Mouse (Mus musculus): ENCODE data around the gene Klf7.
"Not testable (repeated sequence)": the region's sequence is repeated elsewhere in the genome, so short reads cannot be mapped to it uniquely, and the experiment has no call there.

Gene Klf7

DNA sequence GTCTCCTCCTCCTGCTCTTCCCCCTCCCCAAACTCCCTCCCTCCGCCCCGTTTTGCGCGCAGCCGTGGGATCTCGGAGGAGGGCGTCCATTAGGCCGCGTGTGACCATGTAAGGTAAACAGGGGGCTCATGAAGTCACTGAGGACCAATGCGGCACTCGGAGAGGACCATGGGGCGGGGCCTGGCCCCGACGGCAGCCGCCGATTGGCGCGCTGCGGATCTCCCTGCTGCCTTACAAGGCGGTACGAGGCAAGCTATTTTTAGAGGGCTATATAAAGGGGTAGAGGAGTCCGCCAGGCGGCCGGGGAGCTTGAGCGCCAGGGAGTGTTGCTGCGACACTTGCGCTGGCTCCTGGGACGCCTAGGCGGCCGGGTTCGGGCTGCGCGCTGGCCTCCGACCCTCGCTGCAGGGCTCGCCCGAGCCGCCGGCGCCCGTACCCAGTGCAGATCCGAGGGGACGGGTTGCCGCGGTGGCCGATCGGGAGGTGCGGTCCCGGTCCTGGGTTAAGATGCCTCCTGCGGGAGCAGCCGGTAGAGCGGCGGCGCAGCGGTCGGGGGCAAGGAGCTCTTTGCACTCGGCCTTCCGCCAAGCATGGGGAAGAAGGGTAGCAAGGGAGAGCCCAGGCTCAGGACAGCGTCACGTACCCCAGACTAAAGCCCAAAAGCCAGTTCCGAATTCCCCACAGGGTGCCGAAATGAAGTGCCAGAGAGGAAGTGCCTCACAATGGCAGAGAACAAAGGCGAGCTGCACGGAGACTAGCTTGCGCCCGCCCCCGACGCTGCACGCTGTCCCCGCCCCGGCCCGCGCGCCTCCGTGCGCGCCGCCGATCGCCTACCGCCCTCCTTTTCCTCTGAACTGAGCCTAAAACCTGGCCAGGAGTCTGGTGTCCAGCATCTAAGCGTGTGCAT, at the start of gene Klf7:
Gene Klf7, minus strand, starts transcription at position 724 of the 907 bp plus-strand sequence.
- peak; percentile 99 for DNase-seq

DNA sequence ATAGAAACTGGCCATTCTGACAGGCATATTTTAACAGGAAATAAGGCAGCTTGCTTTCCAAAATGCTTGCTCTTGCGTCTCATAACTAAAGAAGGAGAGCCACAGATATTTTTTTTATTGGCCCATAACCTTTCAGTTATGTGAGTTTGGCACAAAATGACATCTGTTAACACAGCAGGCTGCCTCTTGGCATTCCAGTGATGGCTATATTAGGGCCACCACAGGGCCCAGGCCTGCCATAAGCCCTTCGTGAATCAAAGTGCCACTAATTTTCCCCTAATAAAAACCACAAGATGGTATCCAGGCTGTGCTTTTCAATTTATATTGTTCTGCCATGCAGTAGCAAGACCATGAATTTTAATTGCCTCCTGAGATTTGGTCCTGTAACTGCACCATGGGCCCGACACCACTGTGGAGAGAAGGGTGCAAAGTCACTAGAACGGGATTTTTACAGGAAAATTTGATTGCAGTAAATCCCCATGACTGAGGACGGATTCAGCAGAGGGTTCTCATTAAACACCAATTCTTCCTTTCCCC, 42.5 kb upstream of the Klf7 start:
- DNase-seq: no peak

DNA sequence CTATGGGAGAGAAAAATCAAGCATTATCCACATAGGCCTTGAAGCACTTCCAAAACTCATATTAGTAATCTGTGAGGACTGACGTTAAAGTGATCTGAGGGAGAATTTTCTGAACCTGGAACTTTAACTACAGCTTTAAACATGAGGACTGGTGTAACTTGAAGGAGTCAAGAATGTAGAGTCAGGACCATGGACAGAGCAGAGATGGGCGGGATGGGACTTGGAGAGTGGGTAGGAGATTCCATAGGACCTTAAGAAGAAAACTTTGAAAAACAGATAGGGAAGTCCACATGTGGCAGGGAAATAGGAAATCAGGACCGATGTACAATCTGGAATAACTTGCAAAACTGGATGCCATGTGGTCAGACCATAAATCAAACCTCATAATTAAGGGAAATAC, 36.7 kb upstream of the Klf7 start:
- DNase-seq: no peak

DNA sequence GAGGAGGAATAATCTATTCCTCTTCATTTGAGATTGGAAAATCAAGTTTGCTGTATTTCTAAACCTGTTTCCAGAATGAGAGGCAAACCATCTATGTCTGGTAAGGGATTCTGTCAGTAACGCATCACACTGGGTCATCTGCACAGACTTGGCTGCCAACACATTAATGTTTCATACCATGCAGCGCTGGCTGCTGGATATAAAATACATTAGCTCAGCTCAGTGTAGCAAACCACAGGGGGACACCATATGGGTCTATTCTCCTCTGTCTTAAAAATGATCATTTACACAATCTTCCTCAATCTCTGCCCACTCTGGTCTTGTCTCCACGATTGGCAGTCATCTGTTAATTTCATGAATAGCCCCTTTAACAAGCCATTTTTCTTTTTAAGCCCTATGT, 27.1 kb upstream of the Klf7 start:
- no peak for DNase-seq

DNA sequence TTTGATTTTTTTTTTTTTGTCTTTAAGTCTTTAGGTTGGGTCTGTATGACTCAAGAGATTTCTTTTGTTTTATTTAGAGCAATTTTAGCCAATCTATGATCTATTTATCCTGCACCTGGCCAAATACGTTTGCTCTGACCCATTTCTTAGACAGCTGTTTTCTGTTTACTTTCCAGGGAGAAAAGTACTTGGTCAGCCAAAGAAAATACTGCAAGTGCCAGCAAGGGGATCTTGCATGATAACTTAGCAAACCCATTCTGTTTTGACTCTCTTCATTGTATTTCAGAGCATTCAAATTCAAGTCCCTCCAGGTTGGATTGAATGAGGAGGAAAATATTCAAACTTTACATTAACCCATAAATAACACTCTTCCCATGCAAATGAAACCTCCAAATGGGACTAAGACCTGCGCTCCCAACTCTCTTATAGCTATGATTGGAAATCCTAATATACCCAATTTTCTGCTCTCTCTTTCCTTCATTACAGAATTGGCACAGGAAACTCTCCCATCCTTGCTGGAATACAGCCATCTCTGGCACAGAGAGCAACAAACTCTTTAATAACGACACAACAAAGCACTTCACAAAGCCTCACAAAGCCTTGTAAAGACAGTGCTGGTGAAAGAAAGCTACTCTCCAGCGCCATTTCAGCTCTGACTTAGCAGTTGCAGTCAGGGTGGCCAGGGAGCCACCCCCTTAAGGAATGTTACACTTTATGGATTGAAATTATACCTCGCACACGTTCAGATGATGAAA, 20.8 kb upstream of the Klf7 start:
- no peak for DNase-seq

DNA sequence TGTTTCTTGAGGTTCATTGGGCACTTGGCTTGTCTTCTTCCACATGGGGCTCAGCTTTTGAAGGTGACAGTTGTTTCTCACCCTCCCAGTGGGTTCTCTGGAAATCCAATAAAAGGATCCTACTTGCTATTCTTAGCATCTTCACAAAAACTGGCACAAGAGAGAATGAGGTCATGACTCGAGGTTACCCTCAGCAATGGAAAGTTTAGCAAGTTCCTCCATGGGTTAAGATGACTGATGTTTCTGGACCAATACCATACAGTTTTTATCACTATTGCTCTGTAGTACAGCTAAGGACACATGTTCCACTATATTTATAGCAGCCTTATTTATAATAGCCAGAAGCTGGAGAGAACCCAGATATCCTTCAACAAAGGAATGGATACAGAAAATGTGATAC, 12.4 kb upstream of the Klf7 start:
- no peak for DNase-seq

DNA sequence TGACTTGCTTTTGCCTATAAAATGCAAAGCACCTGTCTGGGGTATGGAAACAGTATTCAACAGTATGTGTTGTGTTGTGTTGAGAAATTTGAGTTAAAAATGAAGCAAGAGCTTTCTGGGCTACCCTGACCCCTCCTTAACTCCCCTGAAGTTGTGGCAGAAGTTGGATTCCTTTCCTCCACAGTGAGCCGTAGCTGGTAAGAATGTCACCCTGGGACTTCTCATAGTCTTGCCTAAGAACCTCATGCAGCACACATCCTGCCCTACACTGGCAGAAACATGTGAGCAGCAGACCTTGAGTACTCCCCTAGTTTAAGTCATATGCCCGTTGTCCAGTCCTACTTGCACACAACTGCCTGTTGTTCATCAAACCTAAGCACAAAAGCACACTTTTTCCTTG, 4.7 kb upstream of the Klf7 start:
- no peak for DNase-seq

DNA sequence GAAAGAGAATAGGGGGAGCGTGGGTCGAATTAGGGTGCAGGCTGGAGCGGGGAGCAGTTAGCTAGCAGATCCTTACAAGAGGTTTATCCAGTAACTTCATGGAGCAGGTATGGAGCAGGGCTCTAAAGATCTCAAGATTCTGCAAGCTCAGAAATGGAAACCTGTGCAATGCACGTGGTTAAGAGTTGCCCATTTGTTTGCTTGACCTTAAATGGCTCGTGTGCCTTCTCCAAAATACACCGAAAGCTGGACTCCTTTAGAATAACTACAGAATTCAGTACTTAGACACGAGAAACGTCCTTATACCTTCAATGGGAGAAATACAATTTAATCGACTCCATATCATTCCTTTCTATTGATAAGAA, 366 bp upstream of the Klf7 start:
- DNase-seq: no peak

DNA sequence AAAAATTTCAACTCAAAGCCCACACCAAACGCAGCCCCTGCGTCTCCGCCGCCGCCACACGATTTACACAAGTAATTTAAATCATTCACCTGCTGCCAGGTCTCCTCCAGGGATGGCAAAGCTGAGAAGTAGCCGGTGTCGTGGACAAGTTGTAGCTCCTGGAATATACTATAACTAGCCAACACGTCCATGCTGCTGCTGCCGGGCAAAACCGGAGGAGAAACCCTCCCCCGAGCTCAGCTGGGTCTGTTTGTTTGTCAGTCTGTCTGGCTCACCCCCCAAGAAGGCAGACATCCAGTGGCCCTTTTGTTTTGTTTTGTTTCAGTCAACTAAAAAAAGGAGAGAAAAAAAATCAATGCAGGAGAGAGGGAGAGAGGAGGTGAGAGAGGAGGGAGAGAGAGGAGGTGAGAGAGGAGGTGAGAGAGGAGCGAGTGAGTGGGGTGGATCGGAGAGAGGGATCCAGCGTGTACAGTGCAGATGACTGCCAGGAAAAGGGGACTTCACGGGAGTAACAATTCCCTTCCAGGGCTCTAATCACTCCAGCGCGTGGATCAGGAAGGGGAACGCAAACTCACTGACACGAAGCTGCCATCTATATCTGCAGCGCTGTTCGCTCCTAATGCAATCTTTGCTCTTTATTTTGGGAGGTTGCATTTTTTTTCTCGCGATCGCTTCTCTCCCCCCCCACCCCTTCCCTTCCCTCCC, 1.1 kb downstream of the Klf7 start:
- DNase-seq: peak; percentile 51

DNA sequence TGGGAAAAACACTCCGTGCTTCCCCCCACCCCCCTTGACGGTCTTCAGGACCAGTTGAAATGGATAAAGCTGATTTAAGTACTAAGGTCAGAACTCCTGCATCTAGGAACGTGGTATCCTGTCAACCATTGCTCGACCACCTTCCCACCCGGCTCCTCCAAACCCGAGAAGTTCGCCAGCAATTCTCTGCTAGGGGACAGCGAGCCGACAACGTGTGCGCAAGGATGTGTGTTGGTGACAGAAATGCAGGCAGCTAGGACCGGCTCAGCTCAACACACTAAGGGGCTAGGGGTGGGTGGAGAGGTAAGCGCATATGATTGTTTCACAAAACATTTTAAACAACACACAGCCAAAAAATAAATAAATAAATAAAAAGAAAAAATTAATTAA, 1.7 kb downstream of the Klf7 start:
- DNase-seq: no peak

DNA sequence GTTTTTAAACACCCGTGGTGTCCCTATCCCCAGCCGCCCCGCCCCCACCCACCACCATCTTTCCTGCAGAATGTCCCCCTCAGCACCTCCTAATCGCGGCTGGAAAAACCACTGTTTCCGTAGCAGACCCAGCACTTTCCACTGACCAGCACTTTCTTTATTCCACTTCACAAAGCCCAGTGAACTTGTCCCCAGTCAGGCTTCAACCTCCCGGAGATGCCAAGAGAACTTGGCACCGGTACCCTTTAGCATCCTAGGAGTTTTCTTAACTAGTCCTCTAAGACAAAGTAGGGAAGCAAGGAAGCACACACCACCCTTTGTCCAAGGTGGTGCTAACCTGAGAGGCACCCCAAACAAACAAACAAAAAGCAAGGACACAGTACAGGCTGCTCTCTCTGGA, 2.2 kb downstream of the Klf7 start:
- no peak for DNase-seq

DNA sequence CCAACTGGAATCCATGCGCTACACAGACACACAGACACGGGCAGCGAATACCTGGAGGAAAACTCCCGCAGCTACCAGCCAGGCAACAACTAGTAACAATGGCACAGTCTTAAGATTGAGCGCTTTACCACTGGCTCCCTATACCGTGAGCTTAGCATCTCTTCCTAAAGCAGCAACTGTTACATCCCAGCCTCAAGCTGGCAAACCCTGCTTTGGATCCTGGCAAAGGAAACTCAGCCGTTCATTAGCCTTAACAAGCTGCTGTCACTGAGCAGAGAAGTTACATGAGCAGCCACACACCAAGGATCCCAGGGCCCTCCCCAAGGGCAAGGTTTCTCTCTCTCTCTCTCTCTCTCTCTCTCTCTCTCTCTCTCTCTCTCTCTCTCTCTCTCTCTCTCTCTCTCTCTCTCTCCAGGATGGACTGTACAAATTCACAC, 2.7 kb downstream of the Klf7 start:
- peak; percentile 27 for DNase-seq

DNA sequence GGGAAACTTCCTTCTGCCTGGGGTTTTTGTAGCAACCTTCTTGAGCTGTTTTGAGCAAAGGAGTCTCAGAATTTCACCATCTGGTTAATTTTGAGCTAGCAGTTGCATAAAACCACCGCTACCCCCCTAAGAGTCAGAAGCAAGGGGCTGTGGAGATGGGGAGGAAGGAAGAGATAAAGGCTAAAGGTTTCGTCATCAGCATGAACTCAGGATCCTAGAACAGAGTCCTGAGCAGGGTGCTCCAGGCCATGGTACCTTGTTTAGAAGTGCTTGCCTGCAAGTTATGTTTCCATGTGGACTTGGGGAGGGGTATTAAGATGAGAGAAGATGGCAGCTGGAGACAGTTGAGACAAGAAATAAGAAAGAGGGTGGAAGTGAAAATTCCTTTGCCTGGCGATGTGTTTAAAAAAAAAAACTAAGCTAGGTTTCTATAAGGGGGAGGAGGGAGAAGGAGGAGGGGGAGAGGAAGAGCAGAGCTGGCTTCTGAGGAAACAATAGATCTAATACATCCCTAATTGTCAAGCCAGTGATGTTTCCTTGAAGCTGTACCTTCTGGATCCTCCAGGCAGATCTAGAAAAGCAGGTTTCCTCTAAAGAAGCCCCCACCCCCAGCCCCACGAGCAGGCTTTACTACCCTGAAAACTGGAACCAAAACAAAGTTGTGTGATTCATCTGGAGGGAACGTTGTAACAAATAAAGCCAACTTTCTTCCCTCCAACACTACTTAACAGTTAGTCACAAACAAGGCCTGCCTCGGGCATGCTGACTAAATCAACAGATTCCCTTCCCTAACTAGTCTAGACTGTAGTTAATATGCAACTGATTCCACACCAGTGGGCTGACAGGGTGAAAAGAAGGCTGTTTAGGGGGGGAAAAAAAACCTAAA, 3.6 kb downstream of the Klf7 start:
- peak; percentile 40 for DNase-seq

DNA sequence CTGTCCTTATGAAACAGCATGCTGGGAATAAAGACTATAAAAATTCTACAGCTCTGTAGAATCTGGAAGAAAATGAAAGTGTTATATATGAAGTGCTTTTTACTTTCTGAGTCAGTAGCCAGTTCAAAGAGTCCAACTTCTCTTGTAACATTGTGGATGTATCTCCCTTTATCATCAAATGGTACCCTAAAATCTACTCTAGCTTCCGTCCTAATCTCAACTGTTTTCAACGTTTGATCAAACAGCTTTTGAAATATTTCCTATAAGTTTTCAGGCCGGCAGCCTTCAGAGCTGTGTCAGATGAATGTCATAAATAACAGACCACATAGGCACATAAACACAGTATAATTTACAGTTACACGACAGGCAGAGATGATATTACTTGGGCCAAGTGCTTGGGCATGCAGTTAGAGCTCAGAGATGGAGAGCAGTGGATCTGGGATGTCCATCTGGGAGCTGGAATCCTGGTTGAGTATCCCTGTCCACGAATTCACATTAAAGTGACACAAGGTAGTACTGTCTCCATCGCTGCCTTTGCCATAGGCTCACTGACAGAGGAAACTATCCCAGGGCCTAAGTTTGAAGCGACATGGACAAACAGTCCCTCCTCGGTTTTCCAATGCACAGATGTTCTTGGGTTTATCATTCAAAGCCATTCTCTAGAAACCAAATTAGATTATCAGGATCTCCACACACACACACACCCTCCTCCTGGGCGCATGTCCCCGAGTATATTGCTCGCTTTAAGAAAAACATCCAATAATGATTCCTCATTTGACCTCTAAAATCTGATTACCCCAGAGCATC, 4.4 kb downstream of the Klf7 start:
- DNase-seq: no peak

DNA sequence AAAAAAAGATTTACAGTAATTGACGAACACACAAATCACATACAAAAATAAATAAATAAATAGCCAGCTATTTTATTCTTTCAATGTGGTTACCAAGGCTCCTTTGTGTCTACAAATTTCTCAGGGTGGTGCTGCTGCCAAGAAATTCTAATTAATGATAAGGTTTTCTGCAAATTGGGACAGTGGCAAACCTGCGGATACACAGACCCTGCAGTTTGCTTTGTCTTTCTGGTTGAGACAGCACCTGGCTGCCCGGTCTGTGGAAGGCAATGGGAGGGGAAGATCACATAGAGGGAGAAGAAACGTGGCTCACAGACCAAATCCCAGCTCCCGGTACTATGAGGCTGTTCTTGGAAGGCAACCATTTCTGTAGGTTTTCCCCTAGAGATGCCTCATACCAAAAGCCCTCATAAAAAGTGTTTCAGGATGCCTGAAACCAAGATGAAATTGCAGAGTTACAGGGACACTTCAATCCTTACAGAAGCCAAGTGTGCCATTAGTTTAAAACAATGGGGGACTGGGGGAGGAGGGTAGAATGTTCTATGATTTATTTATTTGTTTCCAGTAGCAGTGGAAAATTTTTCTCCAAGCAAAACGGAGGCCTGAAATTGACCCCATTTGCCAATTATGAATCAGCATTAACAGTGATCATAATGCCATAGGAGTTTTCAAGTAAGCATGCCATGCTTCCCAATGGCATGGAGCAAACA, 5.2 kb downstream of the Klf7 start:
- no peak for DNase-seq

DNA sequence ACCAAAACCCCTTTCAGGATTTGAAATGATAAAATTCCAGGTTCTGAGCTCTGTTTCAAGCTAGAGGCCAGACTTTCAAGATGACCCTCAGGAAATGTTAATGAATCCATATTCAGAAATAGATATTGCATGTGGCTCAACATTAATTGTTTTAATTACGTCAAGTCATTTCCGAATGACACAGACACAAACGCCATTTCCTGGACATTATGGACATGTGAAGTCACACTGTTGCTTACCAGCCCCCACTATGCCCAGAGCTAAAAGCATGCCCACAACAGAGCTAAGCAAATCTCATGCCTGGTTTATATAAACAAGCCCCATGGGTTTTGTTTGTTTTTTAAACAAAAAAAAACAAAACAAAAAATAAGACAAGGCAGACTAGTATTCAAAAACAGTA, 7.5 kb downstream of the Klf7 start:
- DNase-seq: no peak

DNA sequence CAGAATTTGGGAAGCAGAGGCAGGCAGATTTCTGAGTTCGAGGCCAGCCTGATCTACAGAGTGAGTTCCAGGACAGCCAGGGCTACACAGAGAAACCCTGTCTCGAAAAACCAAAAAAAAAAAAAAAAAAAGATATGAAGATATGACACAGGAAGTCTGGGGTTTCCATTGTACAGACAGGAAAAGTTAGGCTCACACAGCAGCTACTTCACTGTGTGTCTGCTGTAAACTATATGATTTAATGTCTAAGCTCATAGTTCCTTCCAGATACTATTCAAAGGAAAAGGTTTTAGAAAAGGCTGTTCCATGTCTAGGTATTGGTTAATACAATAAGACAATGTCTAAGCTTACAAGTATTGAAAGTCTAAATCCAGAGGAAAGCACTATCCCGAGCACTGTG, 13.4 kb downstream of the Klf7 start:
- not testable (repeated sequence) for DNase-seq

DNA sequence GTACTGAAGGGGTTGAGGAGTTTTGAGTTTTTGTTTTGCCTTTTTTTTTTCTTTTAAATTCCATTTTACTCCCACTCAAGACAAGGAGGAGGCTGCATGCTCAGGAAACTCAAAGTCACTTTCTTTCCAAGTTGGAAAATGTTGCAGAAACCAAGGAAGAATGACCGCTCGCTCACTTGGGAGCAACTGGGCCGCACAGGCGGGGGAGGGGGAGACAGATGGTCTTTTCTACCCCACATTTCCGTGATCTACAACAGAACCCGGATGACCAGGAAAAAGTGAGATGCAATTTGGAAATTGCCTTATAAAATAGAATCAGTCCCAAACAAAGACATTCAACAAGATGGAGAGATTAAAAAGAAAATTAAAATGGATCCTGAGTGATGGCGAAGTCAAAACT, 14.6 kb downstream of the Klf7 start:
- DNase-seq: no peak

DNA sequence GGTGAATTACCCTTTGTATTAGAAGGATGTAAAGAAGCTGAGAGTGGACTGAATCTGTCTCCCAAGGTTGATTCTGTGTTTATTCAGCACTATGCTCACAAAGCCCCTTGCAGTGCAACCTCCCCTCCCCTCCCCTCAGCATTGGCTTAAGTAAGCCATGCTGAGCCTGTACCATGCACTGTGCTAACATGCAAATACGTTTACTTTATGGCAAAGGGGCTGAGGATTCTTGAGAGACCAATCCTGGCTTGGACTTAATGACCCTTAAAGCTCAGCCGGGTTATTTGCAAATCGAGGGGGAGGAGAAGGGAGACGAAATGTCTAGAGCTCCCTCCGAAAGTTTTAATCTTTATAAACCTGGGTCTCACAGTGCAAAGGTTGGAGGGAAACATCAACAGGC, 16.0 kb downstream of the Klf7 start:
- no peak for DNase-seq

DNA sequence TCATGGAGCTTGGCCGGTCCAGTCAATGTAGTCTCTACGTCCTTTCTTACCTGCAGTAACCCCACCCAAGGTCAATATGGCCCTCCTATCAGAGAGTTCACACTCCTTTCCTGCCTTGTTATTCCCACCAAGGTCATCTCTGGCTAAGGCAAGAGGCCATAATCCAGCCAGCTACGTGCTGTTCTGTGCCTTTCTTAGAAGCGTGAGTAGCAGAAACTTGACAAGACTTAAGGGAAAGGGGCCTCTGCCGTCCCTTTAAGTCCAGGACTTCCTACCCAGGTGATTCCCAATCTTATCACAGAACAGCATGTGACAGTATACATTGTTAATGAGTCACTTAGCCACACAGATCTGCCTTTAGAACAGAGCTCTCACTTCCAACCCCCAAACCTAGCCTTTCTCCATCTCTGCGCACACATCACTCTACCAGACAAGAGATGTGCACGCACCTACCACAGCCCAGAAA, 16.9 kb downstream of the Klf7 start:
- no peak for DNase-seq

DNA sequence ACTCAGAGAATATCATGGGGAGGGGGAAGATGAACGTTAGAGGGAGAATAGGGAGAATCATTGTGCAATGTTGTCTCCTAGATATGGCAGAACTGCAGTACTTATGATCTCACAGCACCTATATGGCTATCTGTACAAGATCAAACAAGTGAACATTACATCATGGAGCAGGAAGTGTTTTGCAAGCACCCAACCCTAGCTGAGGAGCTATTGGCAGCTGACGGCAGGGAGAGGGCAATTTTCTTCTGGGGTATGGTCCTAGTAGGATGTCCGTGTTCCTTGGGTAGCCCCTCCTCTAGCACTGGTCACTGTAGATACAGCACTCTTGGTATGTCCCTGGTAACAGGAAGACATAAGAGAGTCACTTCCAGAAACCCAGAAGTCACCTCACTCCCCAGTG, 17.4 kb downstream of the Klf7 start:
- no peak for DNase-seq
